Mouse (Mus musculus): ENCODE results near the gene 2310046K23Rik. TPM values are rescaled to one million over a fixed set of nuclear protein-coding genes. Genes with fewer than 3 reads are reported as not detected.

Gene 2310046K23Rik
- polyA plus RNA-seq, 1 experiment = not detected

DNA sequence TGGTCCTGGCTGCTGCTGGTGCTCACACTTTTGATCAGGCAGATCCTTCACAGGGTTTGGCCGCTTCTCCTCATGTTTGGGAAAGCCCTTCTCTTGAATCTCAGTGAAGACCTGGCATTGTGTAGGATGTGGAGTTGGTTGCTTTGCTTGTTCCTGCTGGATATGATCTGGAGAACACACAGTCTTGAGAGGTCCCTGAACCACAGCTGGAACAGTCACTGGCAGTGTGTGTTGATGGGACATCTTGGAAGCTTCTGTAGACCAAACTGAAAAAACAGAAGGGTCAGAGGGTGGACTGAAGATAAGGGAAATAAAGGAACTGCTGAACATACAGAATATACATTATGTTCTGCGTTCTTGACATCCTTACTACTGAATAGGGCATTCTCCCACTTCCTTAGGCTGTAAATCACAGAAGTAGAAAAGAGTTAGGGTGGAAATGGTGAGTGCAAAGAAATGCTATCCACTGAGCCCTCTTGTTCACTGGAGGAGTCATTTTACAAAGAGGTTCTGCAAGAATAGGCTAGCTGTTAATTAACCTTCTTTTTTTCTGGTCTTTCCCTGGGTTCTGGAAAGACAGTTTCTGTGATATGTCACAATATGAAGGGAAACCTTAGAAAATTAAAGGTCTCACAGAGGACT is 38.3 kb upstream of the 2310046K23Rik start:
- no peak overlapping the region for H3K27ac ChIP-seq (ENCODE audit: insufficient read depth, low read length)
- no peak overlapping the region for H3K4me3 ChIP-seq (ENCODE audit: low read depth, low read length)
- no peaks in the 10 kb centered on the region for H3K9me3 ChIP-seq (replicated peaks; ENCODE audit: control insufficient read depth, insufficient read depth, low read length, poor library complexity, severe bottlenecking)
- H3K27me3 ChIP-seq (ENCODE audit: control insufficient read depth, insufficient read depth, low read length, poor library complexity, severe bottlenecking) = no peaks in the 10 kb centered on the region
- H3K9ac ChIP-seq (ENCODE audit: low read depth, poor library complexity, severe bottlenecking) = no peak overlapping the region
- no peaks in the 10 kb centered on the region for H3K36me3 ChIP-seq (ENCODE audit: control insufficient read depth, insufficient read depth, low read length, poor library complexity, severe bottlenecking)
- TF ChIP-seq EP300 (IDR thresholded peaks at IDR 0.05; ENCODE audit: insufficient read depth, low read depth, low read length) (no peak), CTCF (IDR thresholded peaks at IDR 0.05; ENCODE audit: low read depth, low read length) (no peak), POLR2A (IDR thresholded peaks at IDR 0.05; ENCODE audit: insufficient read depth, low read length) (no peak)
- no peaks in the 10 kb centered on the region for H3K4me1 ChIP-seq (ENCODE audit: control insufficient read depth, insufficient read depth, low read length)

DNA sequence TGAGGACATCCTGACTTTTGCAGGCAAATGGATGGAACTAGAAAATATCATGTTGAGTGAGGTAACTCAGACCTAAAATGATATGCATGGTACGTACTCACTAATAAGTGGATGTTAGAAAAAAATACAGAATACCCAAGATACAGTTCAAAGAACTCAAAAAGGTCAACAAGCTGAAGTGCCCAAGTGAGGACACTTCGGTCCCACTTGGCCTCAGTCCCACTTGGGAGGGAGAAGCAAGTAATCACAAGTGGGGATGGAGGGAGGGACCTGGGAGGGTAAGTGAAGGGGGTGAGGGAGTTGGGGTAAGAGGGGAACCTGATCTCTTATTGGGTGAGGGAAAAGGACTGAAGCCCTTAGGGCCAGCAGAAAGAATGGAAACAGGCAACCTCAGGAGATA is 34.4 kb upstream of the 2310046K23Rik start:
- H3K9ac ChIP-seq (ENCODE audit: low read depth, poor library complexity, severe bottlenecking) = no peak overlapping the region
- no peaks in the 10 kb centered on the region for H3K27me3 ChIP-seq (ENCODE audit: control insufficient read depth, insufficient read depth, low read length, poor library complexity, severe bottlenecking)
- H3K27ac ChIP-seq (ENCODE audit: insufficient read depth, low read length) = no peak overlapping the region
- no peak for TF ChIP-seq POLR2A (IDR thresholded peaks at IDR 0.05; ENCODE audit: insufficient read depth, low read length)
- no peak overlapping the region for H3K4me3 ChIP-seq (ENCODE audit: low read depth, low read length)
- no peaks in the 10 kb centered on the region for H3K9me3 ChIP-seq (replicated peaks; ENCODE audit: control insufficient read depth, insufficient read depth, low read length, poor library complexity, severe bottlenecking)
- H3K36me3 ChIP-seq (ENCODE audit: control insufficient read depth, insufficient read depth, low read length, poor library complexity, severe bottlenecking) = no peaks in the 10 kb centered on the region
- H3K4me1 ChIP-seq (ENCODE audit: control insufficient read depth, insufficient read depth, low read length) = no peaks in the 10 kb centered on the region

DNA sequence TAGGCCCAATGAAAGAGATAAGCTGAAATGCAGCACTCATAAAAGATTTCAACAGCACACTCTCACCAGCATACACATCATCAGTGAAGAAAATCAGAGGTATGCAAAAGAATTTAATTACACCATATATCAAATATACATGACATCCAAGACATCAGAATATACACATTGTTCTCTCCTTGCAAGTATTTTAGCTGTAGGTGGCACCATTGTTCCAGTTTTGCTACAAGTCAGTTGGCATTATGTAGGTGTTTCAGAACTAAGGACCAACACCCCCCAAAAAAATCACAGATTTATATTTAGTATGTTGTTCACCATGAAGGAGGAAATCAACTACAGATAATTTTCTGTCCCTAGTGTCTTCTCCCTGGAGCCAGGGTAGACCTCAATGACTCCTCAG is 31.1 kb upstream of the 2310046K23Rik start:
- Histone ChIP-seq H3K4me1 (ENCODE audit: control insufficient read depth, insufficient read depth, low read length) (no peaks in the 10 kb centered on the region), H3K9me3 (replicated peaks; ENCODE audit: control insufficient read depth, insufficient read depth, low read length, poor library complexity, severe bottlenecking) (no peaks in the 10 kb centered on the region), H3K27me3 (ENCODE audit: control insufficient read depth, insufficient read depth, low read length, poor library complexity, severe bottlenecking) (no peaks in the 10 kb centered on the region), H3K4me3 (ENCODE audit: low read depth, low read length) (no peak overlapping the region), H3K36me3 (ENCODE audit: control insufficient read depth, insufficient read depth, low read length, poor library complexity, severe bottlenecking) (no peaks in the 10 kb centered on the region), H3K9ac (ENCODE audit: low read depth, poor library complexity, severe bottlenecking) (no peak overlapping the region), H3K27ac (ENCODE audit: insufficient read depth, low read length) (no peak overlapping the region)
- TF ChIP-seq POLR2A (IDR thresholded peaks at IDR 0.05; ENCODE audit: insufficient read depth, low read length) = no peak
- TF ChIP-seq CTCF (IDR thresholded peaks at IDR 0.05; ENCODE audit: low read depth, low read length) = no peak
- no peak for TF ChIP-seq EP300 (IDR thresholded peaks at IDR 0.05; ENCODE audit: insufficient read depth, low read depth, low read length)

DNA sequence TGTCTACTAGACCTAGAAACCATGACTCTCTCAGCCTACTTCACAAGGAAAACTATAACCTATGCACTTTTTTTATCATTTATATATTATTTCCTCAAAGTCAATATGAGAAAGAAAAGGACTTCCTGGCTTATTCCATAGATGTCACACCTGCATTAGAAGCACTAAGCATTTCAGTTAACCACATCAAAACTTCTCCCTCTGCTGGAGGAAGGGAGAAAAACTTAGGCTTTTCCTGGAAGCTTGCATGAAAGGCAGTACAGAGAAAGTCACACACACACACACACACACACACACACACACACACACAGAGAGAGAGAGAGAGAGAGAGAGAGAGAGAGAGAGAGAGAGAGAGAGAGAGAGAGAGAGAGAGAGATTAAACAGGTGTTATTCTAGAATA is 22.0 kb downstream of the 2310046K23Rik start:
- peaks cover 1% of the 10 kb centered on the region; the same call in 1 of the 2 replicates for H3K27me3 ChIP-seq (ENCODE audit: control insufficient read depth, insufficient read depth, low read length, poor library complexity, severe bottlenecking)
- no peaks in the 10 kb centered on the region for H3K4me1 ChIP-seq (ENCODE audit: control insufficient read depth, insufficient read depth, low read length)
- no peak overlapping the region for H3K4me3 ChIP-seq (ENCODE audit: low read depth, low read length)
- no peak for TF ChIP-seq EP300 (IDR thresholded peaks at IDR 0.05; ENCODE audit: insufficient read depth, low read depth, low read length)
- no peak for TF ChIP-seq POLR2A (IDR thresholded peaks at IDR 0.05; ENCODE audit: insufficient read depth, low read length)
- TF ChIP-seq CTCF (IDR thresholded peaks at IDR 0.05; ENCODE audit: low read depth, low read length) = no peak
- H3K9ac ChIP-seq (ENCODE audit: low read depth, poor library complexity, severe bottlenecking) = no peak overlapping the region
- no peak overlapping the region for H3K27ac ChIP-seq (ENCODE audit: insufficient read depth, low read length)
- H3K36me3 ChIP-seq (ENCODE audit: control insufficient read depth, insufficient read depth, low read length, poor library complexity, severe bottlenecking) = no peaks in the 10 kb centered on the region
- H3K9me3 ChIP-seq (replicated peaks; ENCODE audit: control insufficient read depth, insufficient read depth, low read length, poor library complexity, severe bottlenecking) = no peaks in the 10 kb centered on the region

GRCm38 (mm10) chr3:92510786-92511185 is 23.5 kb downstream of the 2310046K23Rik start:
- Histone ChIP-seq H3K36me3 (ENCODE audit: control insufficient read depth, insufficient read depth, low read length, poor library complexity, severe bottlenecking) (no peaks in the 10 kb centered on the region), H3K9me3 (replicated peaks; ENCODE audit: control insufficient read depth, insufficient read depth, low read length, poor library complexity, severe bottlenecking) (no peaks in the 10 kb centered on the region), H3K4me3 (ENCODE audit: low read depth, low read length) (no peak overlapping the region), H3K9ac (ENCODE audit: low read depth, poor library complexity, severe bottlenecking) (no peak overlapping the region), H3K27me3 (ENCODE audit: control insufficient read depth, insufficient read depth, low read length, poor library complexity, severe bottlenecking) (peaks cover 1% of the 10 kb centered on the region; the same call in 1 of the 2 replicates), H3K4me1 (ENCODE audit: control insufficient read depth, insufficient read depth, low read length) (no peaks in the 10 kb centered on the region), H3K27ac (ENCODE audit: insufficient read depth, low read length) (no peak overlapping the region)
- no peak for TF ChIP-seq EP300 (IDR thresholded peaks at IDR 0.05; ENCODE audit: insufficient read depth, low read depth, low read length)
- TF ChIP-seq CTCF (IDR thresholded peaks at IDR 0.05; ENCODE audit: low read depth, low read length) = no peak
- TF ChIP-seq POLR2A (IDR thresholded peaks at IDR 0.05; ENCODE audit: insufficient read depth, low read length) = no peak

- no peaks in the 10 kb centered on the region for H3K4me1 ChIP-seq (ENCODE audit: control insufficient read depth, insufficient read depth, low read length)
- no peak overlapping the region for H3K4me3 ChIP-seq (ENCODE audit: low read depth, low read length)
- no peak overlapping the region for H3K9ac ChIP-seq (ENCODE audit: low read depth, poor library complexity, severe bottlenecking)
- no peak overlapping the region for H3K27ac ChIP-seq (ENCODE audit: insufficient read depth, low read length)
- no peaks in the 10 kb centered on the region for H3K9me3 ChIP-seq (replicated peaks; ENCODE audit: control insufficient read depth, insufficient read depth, low read length, poor library complexity, severe bottlenecking)
- no peaks in the 10 kb centered on the region for H3K36me3 ChIP-seq (ENCODE audit: control insufficient read depth, insufficient read depth, low read length, poor library complexity, severe bottlenecking)
- peaks cover 1% of the 10 kb centered on the region; the same call in 1 of the 2 replicates for H3K27me3 ChIP-seq (ENCODE audit: control insufficient read depth, insufficient read depth, low read length, poor library complexity, severe bottlenecking)
- TF ChIP-seq EP300 (IDR thresholded peaks at IDR 0.05; ENCODE audit: insufficient read depth, low read depth, low read length) = no peak
- TF ChIP-seq POLR2A (IDR thresholded peaks at IDR 0.05; ENCODE audit: insufficient read depth, low read length) = no peak
- TF ChIP-seq CTCF (IDR thresholded peaks at IDR 0.05; ENCODE audit: low read depth, low read length) = no peak
Observed at GRCm38 (mm10) chr3:92508185-92508584, 26.1 kb downstream of the 2310046K23Rik start.

Data from ES-Bruce4 (cell line).